Mouse (Mus musculus) forebrain, embryonic 16.5 days (tissue): ENCODE measurements around the gene Adam23. TPM values are rescaled to one million over a fixed set of nuclear protein-coding genes. Genes with fewer than 3 reads are reported as not detected.

ENCODE experiments used
- ATAC-seq: fragments of 200-750 bp; cut with Nextera tagmentation; 2 replicates; pipeline ENCODE4 v1.8.0; 2017; ENCODE audit warnings: mild to moderate bottlenecking, moderate library complexity
- H3K27ac ChIP-seq: fragments of 300-500 bp; sonication (generic); 2 replicates; pipeline ENCODE4 v1.5.1; 2014; ENCODE audit warnings: low read length, control low read depth
- H3K27me3 ChIP-seq: fragments of 300-500 bp; sonication (generic); replicated peaks from 2 replicates; pipeline ENCODE4 v1.6.1; 2014; ENCODE audit warnings: low read length; ENCODE audit not compliant: control insufficient read depth, insufficient read depth
- H3K36me3 ChIP-seq: fragments of 300-500 bp; sonication (generic); 2 replicates; pipeline ENCODE4 v1.6.1; 2014; ENCODE audit not compliant: control insufficient read depth, insufficient read depth
- H3K4me1 ChIP-seq: fragments of 300-500 bp; sonication (generic); replicated peaks from 2 replicates; pipeline ENCODE4 v1.6.1; 2014; ENCODE audit warnings: low read length; ENCODE audit not compliant: control insufficient read depth, insufficient read depth
- H3K4me2 ChIP-seq: fragments of 300-500 bp; sonication (generic); 2 replicates; pipeline ENCODE4 v1.6.1; 2014; ENCODE audit warnings: mild to moderate bottlenecking, low read length, control low read depth
- H3K4me3 ChIP-seq: fragments of 300-500 bp; sonication (generic); replicated peaks from 2 replicates; pipeline ENCODE4 v1.5.1; 2014; ENCODE audit warnings: mild to moderate bottlenecking, low read length, control low read depth
- H3K9ac ChIP-seq: fragments of 300-500 bp; sonication (generic); replicated peaks from 2 replicates; pipeline ENCODE4 v1.6.1; 2014; ENCODE audit warnings: low read depth, low read length, control low read depth
- H3K9me3 ChIP-seq: fragments of 300-500 bp; sonication (generic); 2 replicates; pipeline ENCODE4 v1.6.1; 2016; ENCODE audit warnings: low read length; ENCODE audit not compliant: control insufficient read depth
- WGBS: fragments of 180-500 bp; shearing (Covaris S2); extraction: QIAGEN DNeasy Blood & Tissue Kit; methylation state at CpG from one replicate; pipeline ENCODE4 v1.1.7; 2014; 5-methylcytosine and 5-hydroxymethylcytosine counted together
- polyA plus RNA-seq: library from polyadenylated mRNA; unstranded; fragments of >200 nt; fragmentation: Nextera tagmentation; extraction: Ambion mirVana; gene quantifications from 2 replicates; pipeline ENCODE4 v1.2.1, GENCODE M21; 2015

Adam23 gene
- polyA plus RNA-seq, 1 experiment from 2014 or later, result 12.1 TPM

DNA sequence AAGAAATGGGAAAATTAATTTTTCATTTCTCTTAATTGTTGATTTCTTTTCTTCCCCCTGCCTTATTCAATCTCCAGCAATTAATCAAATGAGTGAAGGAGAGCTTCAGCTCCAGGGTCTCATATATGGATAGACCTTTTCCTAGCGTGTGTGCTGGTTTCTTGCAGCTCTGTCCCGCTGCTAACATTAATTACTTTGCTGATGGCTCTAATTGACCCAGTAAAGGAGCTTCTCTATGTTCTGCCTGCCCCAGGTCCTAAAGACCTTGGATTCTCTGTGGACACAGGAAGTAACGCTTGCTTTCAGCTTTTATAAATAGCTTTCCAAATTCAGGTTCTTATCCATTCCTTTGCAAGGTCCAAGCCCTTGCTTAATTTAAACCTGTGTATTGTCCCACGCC lies 63.1 kb downstream of the Adam23 start:
- H3K9ac ChIP-seq, result no peak overlapping the region
- H3K4me2 ChIP-seq, result no peak overlapping the region
- 49% methylated on average over 4 of the region's 4 CpGs for WGBS
- H3K27ac ChIP-seq, result no peak overlapping the region
- no peaks in the 10 kb centered on the region for H3K36me3 ChIP-seq
- H3K4me1 ChIP-seq, result no peaks in the 10 kb centered on the region
- no peak for ATAC-seq
- H3K4me3 ChIP-seq, result no peak overlapping the region
- no peaks in the 10 kb centered on the region for H3K27me3 ChIP-seq
- H3K9me3 ChIP-seq, result no peaks in the 10 kb centered on the region

DNA sequence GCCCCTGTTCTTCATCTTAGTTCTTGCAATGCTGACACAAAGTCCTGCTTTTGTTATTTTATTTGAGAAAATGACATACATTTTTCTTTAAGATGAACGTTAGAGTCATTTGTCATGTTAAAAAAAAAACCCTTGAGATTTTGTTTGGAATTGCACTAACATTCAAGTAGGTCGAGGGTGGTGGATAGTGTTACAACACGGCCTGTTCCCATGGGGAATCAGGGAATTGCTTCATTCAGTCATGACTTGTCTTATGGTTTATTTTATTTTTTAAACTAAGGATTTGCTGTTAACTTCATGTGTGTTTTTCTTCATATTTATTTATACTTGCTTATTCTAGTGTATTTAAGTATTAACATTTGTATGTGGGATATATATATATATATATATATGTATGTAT lies 65.7 kb downstream of the Adam23 start:
- H3K36me3 ChIP-seq, result no peaks in the 10 kb centered on the region
- WGBS, result 85% methylated on average over 3 of the region's 3 CpGs
- no peak overlapping the region for H3K4me2 ChIP-seq
- H3K27me3 ChIP-seq, result no peaks in the 10 kb centered on the region
- no peak overlapping the region for H3K9ac ChIP-seq
- H3K27ac ChIP-seq, result no peak overlapping the region
- no peak for ATAC-seq
- H3K4me1 ChIP-seq, result no peaks in the 10 kb centered on the region
- H3K4me3 ChIP-seq, result no peak overlapping the region
- no peaks in the 10 kb centered on the region for H3K9me3 ChIP-seq

DNA sequence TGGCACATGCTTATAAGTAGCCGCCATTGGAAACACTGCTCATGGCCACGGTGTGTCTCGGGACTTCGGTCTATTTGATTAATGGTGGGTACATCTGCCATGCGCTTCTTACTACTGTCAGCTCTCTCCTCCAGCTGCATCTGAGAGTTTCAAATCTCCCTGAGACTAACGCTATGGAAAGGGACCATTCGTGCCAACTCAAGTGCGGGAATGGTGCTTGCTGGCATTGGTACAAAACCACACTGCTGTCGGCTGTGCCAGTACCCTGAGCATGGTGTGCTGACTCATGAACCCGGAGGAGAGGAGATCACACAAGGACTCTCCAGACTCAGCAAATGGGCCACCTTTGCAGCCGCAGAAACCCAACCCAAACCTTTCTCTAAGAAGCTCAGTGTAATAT lies 72.1 kb downstream of the Adam23 start:
- H3K4me1 ChIP-seq, result no peaks in the 10 kb centered on the region
- no peak overlapping the region for H3K4me3 ChIP-seq
- WGBS, result 73% methylated on average over 11 of the region's 11 CpGs
- H3K9me3 ChIP-seq, result no peaks in the 10 kb centered on the region
- H3K36me3 ChIP-seq, result no peaks in the 10 kb centered on the region; the same call in 1 of the 2 replicates
- H3K4me2 ChIP-seq, result no peak overlapping the region
- no peaks in the 10 kb centered on the region for H3K27me3 ChIP-seq
- H3K27ac ChIP-seq, result no peak overlapping the region
- no peak for ATAC-seq
- no peak overlapping the region for H3K9ac ChIP-seq

DNA sequence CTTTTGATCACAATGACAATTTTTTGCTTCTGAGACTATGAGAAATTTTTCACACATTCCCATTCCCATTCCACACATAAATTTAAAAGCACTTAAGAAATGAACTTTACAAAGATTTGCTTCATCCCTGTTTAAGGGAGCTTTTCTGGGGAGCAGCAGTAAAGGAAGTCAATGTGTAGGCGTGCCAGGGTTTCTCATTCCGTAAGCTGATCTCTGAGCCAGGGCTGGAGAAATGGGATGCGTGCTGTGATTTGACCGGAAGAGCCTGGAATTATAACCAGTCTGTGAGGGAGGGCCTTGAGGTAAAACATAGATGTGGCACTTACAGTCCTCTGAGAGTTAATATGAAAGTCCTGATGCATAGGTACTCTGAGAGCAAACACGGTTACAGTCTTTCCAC lies 73.1 kb downstream of the Adam23 start:
- H3K4me2 ChIP-seq, result no peak overlapping the region
- H3K27me3 ChIP-seq, result no peaks in the 10 kb centered on the region
- no peaks in the 10 kb centered on the region for H3K4me1 ChIP-seq
- no peaks in the 10 kb centered on the region; the same call in 1 of the 2 replicates for H3K36me3 ChIP-seq
- WGBS, result 83% methylated on average over 5 of the region's 5 CpGs
- no peak for ATAC-seq
- H3K4me3 ChIP-seq, result no peak overlapping the region
- H3K9me3 ChIP-seq, result no peaks in the 10 kb centered on the region
- no peak overlapping the region for H3K9ac ChIP-seq
- no peak overlapping the region for H3K27ac ChIP-seq

DNA sequence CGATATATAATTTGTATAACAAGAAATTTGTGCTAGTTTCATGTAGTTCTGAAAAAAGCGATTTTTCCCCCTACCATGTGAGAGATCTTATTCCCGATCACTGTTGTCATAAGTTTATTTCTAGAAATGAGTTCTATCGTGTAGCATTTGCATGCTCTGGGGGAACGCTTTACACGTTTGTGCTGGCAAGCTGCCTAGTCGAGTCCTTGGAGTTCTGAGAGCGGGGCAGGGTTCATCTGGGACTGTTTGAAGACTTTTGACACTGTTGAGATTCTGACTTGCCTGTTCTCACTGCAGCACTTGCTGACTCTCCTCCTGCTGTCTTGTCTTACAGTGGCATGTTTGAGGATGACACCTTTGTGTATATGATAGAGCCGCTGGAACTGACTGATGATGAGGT lies 84.2 kb downstream of the Adam23 start:
- Histone ChIP-seq H3K9me3 (no peaks in the 10 kb centered on the region), H3K4me2 (no peak overlapping the region), H3K4me1 (no peaks in the 10 kb centered on the region), H3K27me3 (no peaks in the 10 kb centered on the region), H3K4me3 (no peak overlapping the region), H3K36me3 (no peaks in the 10 kb centered on the region), H3K27ac (no peak overlapping the region), H3K9ac (no peak overlapping the region)
- no peak for ATAC-seq
- 72% methylated on average over 9 of the region's 9 CpGs for WGBS

DNA sequence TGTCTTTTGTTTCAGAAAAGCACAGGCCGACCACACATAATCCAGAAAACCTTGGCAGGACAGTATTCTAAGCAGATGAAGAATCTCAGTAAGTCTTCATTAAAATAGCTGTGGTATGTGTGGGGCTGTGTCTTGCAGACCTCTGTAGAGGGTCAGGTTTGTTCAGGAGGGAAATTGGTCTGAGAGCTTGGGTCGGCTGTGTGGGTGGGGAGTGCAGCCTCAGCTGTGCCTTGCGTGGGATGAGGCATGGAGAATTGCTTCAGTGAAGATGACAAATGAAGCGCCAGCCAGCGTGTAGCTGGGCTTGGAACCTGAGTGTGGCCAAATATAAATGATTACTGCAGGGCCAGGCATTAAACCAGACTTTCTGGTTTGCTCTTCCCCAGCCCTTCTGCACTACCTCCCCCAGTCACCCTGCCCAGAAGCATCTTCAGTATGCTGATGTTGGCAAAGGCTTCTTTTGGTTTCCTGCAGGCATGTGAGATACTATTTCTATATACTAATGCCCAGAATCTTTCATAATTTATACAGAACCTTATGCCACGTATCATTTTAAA lies 88.7 kb downstream of the Adam23 start:
- no peak overlapping the region for H3K9ac ChIP-seq
- 81% methylated on average over 6 of the region's 6 CpGs for WGBS
- no peaks in the 10 kb centered on the region for H3K4me1 ChIP-seq
- H3K4me2 ChIP-seq, result no peak overlapping the region
- H3K9me3 ChIP-seq, result no peaks in the 10 kb centered on the region
- no peak overlapping the region for H3K4me3 ChIP-seq
- no peaks in the 10 kb centered on the region for H3K36me3 ChIP-seq
- H3K27me3 ChIP-seq, result no peaks in the 10 kb centered on the region
- ATAC-seq, result no peak
- no peak overlapping the region for H3K27ac ChIP-seq

DNA sequence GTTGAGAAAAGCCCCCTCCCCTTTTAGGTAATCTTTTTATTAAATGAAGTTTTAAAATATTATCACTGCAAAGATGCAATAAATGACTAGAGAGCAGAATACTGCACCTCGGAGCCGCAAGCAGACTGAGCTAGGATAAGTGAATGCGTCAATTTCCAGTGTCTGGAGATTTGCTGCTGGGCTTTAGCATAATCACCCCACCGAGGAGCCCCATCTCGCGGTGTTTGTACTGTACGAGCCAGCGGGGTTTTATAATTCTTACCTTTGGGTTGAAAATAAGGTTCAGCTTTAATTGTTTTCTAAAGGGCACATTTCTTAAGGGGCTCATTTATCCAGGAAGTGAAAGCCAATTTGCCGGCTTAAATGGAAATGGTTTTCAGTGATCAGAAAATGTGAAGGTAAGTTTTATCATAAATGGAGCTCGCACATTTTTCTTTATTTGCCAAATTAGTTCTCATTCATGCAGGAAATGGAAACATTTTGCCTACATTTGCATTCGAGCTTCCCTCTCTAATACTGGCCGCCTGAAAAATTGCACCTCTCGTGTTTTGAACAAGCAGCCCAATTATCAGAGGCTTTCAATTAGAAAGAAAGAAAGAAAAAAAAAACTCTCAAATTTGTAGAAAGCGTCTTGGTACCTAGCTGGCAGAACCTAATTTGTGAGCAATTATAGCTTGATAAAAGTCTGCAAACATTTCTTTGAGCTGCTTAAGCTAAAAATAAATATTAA lies 94.4 kb downstream of the Adam23 start:
- H3K9ac ChIP-seq, result 0 out of 2 replicates have a peak overlapping the region, but pooled peaks have one; percentile 35
- H3K36me3 ChIP-seq, result no peaks in the 10 kb centered on the region
- H3K4me2 ChIP-seq, result peak overlapping the region; percentile 42
- no peak overlapping the region for H3K27ac ChIP-seq
- peak; percentile 81 for ATAC-seq
- peak overlapping the region; percentile 15; the same call in 1 of the 2 replicates for H3K4me3 ChIP-seq
- no peaks in the 10 kb centered on the region for H3K9me3 ChIP-seq
- peaks cover 3% of the 10 kb centered on the region for H3K4me1 ChIP-seq
- 7% methylated on average over 14 of the region's 14 CpGs for WGBS
- no peaks in the 10 kb centered on the region for H3K27me3 ChIP-seq

DNA sequence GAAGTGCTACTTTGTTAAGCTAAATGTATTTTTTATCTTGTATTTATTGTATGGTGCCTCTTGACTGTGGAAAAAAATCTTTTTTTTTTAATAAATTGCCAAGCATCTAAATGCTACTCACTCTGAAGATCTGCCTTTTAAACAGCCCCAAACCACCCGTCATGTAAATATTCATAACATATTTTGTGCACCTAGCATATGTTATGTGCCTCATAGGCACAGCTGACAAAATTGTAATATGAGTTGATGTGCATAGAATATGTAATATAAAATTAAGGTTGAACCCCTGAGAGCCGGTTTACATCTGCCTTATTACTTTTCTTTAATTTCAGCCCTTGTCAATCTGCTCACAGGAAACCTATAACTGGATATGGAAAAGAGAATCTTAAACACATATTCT lies 98.4 kb downstream of the Adam23 start:
- Histone ChIP-seq H3K9ac (no peak overlapping the region), H3K27ac (no peak overlapping the region), H3K4me2 (no peak overlapping the region), H3K4me1 (peaks cover 3% of the 10 kb centered on the region), H3K36me3 (no peaks in the 10 kb centered on the region), H3K4me3 (no peak overlapping the region), H3K9me3 (no peaks in the 10 kb centered on the region), H3K27me3 (no peaks in the 10 kb centered on the region)
- ATAC-seq, result no peak
- WGBS, result 62% methylated on average over 2 of the region's 2 CpGs

DNA sequence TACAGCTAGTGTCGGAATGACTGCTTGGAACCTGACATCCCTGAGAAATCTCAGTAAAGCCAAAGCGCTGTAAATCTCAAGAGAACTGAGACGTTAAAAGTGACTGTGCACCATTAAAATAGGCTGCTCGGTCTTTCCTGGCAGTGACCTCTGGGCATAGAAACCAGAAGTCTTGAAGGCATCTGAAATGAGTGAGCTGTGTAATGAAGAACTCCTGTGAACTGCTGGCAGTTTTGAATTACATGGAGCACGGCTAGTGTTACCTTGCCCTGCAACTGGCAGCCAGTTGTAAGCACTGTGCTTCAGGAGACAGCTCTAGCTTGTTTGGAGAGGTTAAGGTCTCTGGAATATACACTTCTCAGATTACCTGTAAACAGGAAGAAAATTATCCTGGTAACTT lies 107.3 kb downstream of the Adam23 start:
- Histone ChIP-seq H3K4me1 (no peaks in the 10 kb centered on the region), H3K27ac (no peak overlapping the region), H3K36me3 (no peaks in the 10 kb centered on the region), H3K4me3 (no peak overlapping the region), H3K4me2 (no peak overlapping the region), H3K27me3 (no peaks in the 10 kb centered on the region), H3K9me3 (no peaks in the 10 kb centered on the region), H3K9ac (no peak overlapping the region)
- 88% methylated on average over 5 of the region's 5 CpGs for WGBS
- no peak for ATAC-seq
